Mouse (Mus musculus): ENCODE results near the gene Wdcp.

Gene Wdcp

DNA sequence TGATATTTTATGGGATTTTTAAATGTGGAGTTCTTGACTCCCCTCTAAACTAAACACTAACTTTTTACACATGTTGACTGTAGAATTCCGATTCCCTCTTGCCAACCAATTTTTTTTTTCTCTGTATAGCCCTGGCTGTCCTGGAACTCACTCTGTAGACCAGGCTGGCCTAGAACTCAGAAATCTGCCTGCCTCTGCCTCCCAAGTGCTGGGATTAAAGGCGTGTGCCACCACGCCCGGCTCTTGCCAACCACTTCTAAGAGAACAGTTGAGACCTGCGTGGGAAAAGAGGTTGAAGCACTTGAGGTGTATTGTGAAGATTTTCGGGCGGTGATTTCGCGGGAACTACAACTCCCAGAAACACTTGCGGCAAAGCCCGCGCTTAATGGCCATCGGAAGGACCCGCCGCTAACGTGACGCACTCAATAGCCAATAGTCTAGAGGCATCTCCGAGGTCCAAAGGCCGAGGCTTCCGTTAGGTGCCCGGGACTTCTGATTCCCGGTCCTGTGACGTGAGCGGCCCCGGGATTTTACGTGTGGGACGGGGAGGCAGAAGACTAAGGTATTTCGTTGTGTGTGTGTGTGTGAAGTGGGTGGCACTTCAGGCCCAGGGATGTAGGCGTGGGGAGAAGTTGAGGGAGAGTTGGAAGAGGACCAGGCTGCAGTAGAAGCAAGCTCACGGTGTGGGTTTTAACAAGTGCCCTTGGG lies at the start of gene Wdcp:
Gene Wdcp, plus strand, starts transcription at position 414 of the 708 bp plus-strand sequence.
- CTCF ChIA-PET, result interaction anchor here in 2 of 4 experiments (0.5 to 1.4 kb wide), 6 partner anchors 12 to 55 kb away, joined by 3 to 4 read pairs (median 3); partner anchors contain the start of gene Sf3b6 (in 1 of the 2)

DNA sequence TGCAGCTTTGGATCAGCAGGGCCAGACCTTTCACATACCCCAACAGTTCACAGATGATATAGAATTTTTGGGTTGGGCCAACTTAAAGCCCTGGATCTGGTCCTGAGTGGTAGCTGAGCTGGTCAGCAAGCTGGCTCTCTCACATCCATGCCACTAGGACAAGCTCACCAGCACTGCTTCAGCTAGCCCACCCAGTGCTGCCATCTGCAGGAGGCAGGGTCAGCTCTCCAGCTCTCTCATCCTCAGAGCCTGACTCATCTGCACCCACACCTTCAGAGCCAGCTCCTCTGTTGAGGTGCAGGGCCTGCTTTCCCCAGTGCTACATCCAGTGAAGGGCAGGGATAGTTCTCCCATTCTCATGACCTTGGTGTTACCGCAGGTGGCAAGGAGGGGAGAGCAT lies 49.4 kb upstream of the Wdcp start:
- POLR2A ChIA-PET, result interaction anchor here in 2 of 4 experiments (1.1 to 2.8 kb wide), 9 partner anchors 10 to 242 kb away, joined by 3 to 18 read pairs (median 5); partner anchors contain the start of genes Fam228b (in 2 of the 2), Pfn4 (in 2 of the 2) and Sf3b6 (in 2 of the 2)
- CTCF ChIA-PET, result interaction anchor here in 3 of 4 experiments (0.6 to 1.4 kb wide), 7 partner anchors 18 to 287 kb away, joined by 3 to 4 read pairs (median 3); partner anchors contain the start of gene Fam228b (in 1 of the 3)

More for the DNA sequence above, at the start of gene Wdcp:
- POLR2A ChIA-PET, result interaction anchor here (0.5 to 2.9 kb wide), 39 partner anchors 9 to 609 kb away, joined by 3 to 18 read pairs (median 4); partner anchors contain the start of genes Fam228b (in 3 of the 4), Pfn4 (in 3 of the 4), Sf3b6 (in 3 of the 4) and Mfsd2b (in 2 of the 4)

DNA sequence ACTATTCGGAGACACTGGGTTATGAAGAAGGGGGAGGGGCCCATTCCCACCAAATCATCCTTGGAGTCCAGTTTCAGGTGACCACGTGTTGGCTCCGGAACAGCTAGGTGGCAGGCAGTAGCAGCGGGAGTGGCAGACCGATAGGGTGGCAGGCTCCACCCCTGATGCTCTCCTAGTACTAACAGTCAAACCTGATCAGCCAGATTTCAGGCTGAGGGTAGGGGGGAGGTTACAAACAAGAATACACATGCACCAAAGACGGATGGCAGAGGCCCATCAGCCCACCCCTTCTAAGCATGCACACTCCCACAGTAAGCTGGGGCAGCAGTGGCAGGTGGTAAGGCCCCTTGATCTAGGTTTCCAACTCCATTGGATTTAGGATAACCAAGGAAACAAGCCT lies 45.6 kb upstream of the Wdcp start:
- POLR2A ChIA-PET, result interaction anchor here in 2 of 4 experiments (0.8 to 3.1 kb wide), 4 partner anchors 20 to 28 kb away, joined by 3 to 14 read pairs (median 6); partner anchors contain the start of gene Sf3b6 (in 2 of the 2)
- CTCF ChIA-PET, result interaction anchor here in 2 of 4 experiments (0.6 kb wide), 2 partner anchors 67 to 214 kb away, joined by 3 to 7 read pairs; no protein-coding TSS in a partner anchor

DNA sequence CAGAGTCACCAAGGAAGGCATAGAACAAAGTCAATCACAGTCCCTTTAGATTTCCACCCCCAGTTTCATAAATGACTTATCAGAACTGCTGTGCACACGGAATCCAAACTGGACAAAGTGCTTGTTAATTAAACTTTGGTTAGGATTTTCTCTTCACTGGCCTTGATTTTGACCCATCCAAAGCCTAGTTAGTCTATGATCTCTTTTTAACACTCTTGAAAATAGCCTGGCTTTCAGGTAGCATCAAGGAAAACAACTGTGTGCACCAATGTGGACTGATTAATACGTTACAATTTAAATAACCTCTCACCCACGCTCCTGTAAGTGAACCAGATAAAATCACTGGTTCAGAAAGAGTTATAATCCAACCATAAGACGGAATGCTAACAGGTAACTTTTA lies 32.1 kb upstream of the Wdcp start:
- ChIA-PET POLR2A (no interaction called here), CTCF (no interaction called here)

DNA sequence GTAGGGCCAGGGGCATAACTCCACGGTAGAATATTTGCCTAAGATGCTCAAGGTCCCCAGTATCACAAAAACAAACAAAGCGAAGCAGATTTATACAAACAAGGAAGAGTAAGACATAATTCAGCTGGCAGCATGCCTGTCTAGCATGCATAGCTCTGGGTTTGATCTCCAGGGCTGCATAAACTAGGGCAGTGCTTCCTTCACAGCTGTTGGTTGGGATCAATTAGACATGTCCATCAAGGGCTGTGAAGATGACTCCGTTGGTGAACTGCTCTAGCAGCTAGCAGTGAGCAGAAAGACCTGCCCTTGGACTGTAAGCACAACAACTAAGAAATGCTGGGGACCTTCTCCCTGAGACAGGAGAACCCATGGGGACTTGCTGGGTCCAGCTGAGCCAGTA lies 31.4 kb upstream of the Wdcp start:
- CTCF ChIA-PET, result no interaction called here
- POLR2A ChIA-PET, result interaction anchor here in 1 of 4 experiments (1.2 kb wide), 2 partner anchors 12 to 20 kb away, joined by 3 read pairs; no protein-coding TSS in a partner anchor

DNA sequence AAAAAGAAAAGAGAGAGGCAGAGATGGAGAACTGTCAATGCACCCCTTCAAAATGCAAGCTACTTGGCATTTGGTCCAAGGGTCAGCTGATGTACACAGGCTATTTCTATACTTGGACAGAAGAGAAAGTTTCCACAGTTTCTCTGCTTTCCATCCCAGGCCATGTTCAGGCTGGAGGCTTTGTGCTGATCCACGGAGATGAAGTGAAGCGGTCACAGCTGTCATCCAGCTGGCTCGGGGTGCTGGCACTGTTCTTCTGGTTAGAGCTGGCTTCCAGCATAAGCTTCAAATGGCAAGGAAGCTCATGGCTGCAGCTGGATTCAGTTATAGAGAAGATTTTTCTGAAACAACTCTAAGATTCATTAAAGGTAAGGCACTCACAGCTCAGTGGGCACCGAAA lies 29.5 kb upstream of the Wdcp start:
- POLR2A ChIA-PET, result interaction anchor here in 3 of 4 experiments (0.8 to 2.6 kb wide), 4 partner anchors 15 to 48 kb away, joined by 3 to 7 read pairs (median 5); partner anchors contain the start of genes Fam228b (in 1 of the 3) and Pfn4 (in 1 of the 3)
- CTCF ChIA-PET, result interaction anchor here in 2 of 4 experiments (0.6 to 1.1 kb wide), 2 partner anchors 20 to 91 kb away, joined by 3 read pairs; no protein-coding TSS in a partner anchor

DNA sequence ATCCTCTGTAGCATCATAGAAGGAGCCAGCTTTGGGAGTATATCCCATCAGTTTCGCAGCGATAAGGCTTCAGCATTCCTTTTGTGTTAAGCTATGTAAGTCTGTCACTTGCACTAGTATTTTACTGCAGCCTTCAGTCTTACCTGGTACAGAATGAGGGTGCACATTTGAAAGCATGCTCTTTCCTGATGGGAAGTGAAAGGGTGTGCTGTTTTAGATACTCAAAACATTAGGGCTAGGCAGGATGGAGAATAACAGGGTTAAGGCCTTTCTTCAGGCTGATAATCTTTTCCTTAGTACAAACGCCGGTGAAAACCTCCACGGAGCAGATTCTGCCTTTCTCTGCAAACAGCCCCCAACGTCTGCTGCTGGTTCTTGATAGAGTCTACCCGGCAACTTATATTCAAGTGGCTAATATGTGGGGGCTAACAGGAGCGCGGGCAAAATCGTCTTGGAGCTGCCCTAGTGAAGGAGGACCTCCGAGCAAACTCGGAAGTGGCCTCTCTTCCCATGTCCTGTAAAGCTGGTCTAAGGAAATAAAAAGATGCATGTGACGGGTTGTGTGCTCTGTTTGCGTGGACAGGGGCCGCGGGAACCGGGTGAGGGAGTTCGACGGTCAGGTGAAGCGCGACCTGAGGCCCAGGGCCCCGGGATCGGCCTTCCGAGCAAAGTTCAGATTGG lies 26.3 kb upstream of the Wdcp start:
- POLR2A ChIA-PET, result interaction anchor here (0.5 to 2.9 kb wide), 76 partner anchors 9 to 1058 kb away, joined by 3 to 33 read pairs (median 4); partner anchors contain the start of genes Atad2b (in 3 of the 4), Fam228b (in 3 of the 4), Pfn4 (in 3 of the 4) and Fkbp1b (in 2 of the 4)

DNA sequence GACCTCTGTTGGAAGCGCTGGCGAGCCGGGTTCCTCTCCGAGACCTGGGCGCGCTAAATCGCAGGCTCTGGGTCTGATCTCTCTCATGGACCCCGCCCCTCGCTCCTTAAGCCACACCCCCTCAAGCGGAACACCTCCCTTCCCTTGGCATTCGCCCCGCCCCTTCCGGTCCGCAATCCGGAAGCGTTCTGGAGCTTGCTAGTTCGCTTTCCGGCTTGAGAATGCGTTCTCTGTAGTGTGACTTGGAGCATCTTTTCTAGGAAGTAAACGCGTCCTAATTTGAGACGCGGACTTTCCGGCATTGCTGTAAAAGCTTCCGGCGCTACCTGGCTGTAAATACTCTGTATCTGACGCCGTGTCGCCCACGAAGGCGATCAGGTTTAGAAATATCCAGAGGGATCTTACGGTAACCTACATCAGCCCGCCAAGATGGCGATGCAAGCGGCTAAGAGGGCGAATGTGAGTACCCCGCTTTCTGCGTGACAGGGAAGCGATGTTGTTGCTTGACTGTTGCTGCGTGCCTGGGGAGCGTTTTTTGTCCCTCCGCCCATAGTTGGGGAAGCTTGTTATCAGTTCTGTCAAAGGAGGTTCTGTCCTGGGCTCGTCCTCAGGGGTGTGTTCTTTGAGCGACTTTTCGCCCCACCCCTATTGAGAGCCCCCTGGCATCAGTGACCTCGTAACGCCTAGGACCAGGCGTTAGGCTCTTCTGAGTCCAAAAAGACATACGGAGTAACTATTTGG lies 25.6 kb upstream of the Wdcp start, which contains the start of gene Sf3b6:
Gene Sf3b6, plus strand, starts transcription at position 184 of the 741 bp plus-strand sequence.
- CTCF ChIA-PET, result interaction anchor here in 2 of 4 experiments (0.6 to 1.1 kb wide), 8 partner anchors 26 to 1545 kb away, joined by 3 to 4 read pairs (median 3); partner anchors contain the start of genes Atad2b (in 1 of the 2) and Fam228b (in 1 of the 2)
- POLR2A ChIA-PET, result interaction anchor here in 3 of 4 experiments (0.5 to 2.9 kb wide), 76 partner anchors 8 to 931 kb away, joined by 3 to 33 read pairs (median 4); partner anchors contain the start of genes Atad2b (in 3 of the 3), Fam228b (in 3 of the 3), Pfn4 (in 3 of the 3) and Fkbp1b (in 2 of the 3)

More for the DNA sequence above, 26.3 kb upstream of the Wdcp start:
- CTCF ChIA-PET, result interaction anchor here in 2 of 4 experiments (0.6 to 1.2 kb wide), 6 partner anchors 23 to 1544 kb away, joined by 3 to 4 read pairs (median 3); partner anchors contain the start of genes Atad2b (in 1 of the 2) and Fam228b (in 1 of the 2)

DNA sequence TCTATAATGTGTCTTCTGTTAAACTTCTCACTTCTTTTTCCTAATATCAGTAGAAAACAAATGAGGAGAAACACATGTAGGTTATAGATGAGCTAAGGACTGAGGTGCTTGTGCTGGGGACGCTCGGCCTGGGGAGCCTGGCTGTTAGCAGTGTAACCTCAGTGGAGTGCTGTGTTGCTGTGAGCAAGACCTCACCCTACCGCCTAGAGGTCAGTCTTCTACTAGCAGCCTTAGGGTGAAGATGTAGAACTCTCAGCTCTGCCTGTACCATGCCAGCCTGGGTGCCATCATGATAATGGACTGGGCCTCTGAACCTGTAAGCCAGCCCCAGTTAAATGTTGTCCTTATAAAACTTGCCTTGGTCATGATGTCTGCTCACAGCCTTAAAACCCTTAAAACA lies 15.8 kb upstream of the Wdcp start:
- POLR2A ChIA-PET, result interaction anchor here in 2 of 4 experiments (1.5 to 2.9 kb wide), 3 partner anchors 10 to 38 kb away, joined by 3 to 16 read pairs (median 15); partner anchors contain the start of gene Sf3b6 (in 2 of the 2)
- CTCF ChIA-PET, result interaction anchor here in 1 of 4 experiments (0.7 kb wide), 1 partner anchor 901 kb away, joined by 3 read pairs; no protein-coding TSS in a partner anchor

DNA sequence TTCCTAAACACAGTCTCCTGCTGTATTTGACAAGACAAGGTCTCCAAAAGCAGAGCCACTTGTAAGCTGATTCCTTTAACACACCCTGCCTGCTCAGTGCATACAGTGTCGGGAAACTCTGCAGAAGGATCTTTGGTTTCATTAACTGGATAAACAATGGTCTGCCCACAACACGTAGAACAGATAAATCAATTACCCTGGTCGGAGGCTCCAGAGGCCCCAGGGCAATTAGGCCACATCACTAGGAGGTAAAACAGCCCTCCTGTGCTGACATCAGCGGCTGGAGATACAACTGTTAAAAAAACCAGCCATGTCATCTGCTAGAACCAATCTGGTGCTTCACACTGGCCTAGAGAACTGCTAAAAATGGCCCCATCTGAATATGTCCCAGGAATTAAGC lies 6.1 kb upstream of the Wdcp start:
- POLR2A ChIA-PET, result no interaction called here
- CTCF ChIA-PET, result interaction anchor here in 1 of 4 experiments (0.6 kb wide), 1 partner anchor 44 kb away, joined by 3 read pairs; no protein-coding TSS in a partner anchor

DNA sequence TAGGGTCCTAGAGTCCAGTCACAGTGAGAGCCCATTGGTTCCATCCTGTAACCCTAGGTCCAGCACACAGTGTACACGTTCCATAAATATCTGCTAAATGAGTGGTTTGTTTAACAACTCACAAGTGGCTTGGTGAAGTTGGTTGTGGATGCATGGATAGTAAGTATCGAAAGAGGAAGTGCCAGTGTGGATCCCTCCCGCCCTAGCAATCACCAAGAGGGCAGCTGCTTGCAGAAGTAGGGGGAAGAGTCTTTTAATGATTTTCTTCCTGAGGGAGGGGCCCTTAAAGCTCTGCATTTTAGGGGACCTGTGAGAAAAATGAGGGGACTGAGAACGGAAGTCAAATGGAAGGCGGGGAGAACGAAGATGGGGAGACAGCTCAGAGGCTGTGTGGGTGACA lies 3.1 kb upstream of the Wdcp start:
- CTCF ChIA-PET, result no interaction called here
- POLR2A ChIA-PET, result interaction anchor here in 3 of 4 experiments (0.6 to 3.5 kb wide), 13 partner anchors 10 to 564 kb away, joined by 3 to 33 read pairs (median 3); partner anchors contain the start of genes Atad2b (in 1 of the 3) and Sf3b6 (in 1 of the 3)

DNA sequence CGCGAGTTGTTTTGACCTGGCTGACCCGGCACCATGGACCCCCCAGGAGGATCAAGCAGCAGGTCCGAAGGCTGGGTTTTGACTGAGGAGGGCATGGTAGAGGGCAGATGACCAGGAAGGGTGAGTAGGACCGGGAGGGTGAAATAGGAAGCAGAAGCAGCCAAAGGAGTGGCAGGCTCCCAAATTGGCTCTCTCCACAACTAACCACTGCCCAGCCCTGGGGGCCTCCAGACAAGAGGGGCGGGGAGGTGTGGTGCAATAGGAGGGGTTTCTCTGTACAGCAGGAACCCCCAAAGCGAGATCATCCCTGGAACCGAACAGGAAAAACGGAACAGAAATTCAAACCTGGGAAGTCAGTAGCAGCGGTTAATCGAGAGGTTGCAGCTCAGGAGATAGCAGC lies 2.4 kb upstream of the Wdcp start:
- POLR2A ChIA-PET, result interaction anchor here in 3 of 4 experiments (0.5 to 3.5 kb wide), 17 partner anchors 8 to 1228 kb away, joined by 3 to 33 read pairs (median 3); partner anchors contain the start of genes Atad2b (in 1 of the 3) and Sf3b6 (in 1 of the 3)
- CTCF ChIA-PET, result interaction anchor here in 2 of 4 experiments (0.6 to 1.0 kb wide), 2 partner anchors 23 to 300 kb away, joined by 3 read pairs; no protein-coding TSS in a partner anchor

DNA sequence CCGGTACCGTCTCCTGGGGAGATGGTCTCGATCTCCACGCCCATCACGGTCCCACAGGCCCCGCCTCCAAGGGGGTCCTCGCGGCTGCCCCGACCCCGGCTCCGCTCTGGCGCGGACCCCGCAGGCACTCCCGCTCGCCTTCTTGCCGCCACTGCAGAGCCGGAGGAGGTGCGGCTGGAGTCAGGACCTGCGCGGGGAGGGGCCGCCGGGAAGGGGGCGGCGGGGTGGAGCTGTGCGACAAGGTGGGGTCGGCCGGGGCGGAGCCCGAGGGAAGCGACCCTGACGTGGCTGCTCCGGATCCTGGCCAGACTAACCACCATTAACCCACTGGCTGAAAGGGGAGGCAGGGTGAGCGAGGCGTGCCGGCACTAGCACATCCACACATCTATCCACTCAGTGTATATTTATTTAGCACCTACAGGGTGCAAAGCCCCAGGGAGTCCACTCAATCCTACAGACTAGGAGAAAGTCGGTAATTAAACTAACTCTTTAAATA lies 1.7 kb upstream of the Wdcp start, which contains the start of gene Fkbp1b:
Gene Fkbp1b, minus strand, starts transcription at position 200 of the 496 bp plus-strand sequence.
- POLR2A ChIA-PET, result interaction anchor here in 3 of 4 experiments (0.6 to 3.5 kb wide), 20 partner anchors 8 to 485 kb away, joined by 3 to 33 read pairs (median 3); partner anchors contain the start of genes Sf3b6 (in 2 of the 3), Atad2b (in 1 of the 3), Fam228b (in 1 of the 3) and Mfsd2b (in 1 of the 3)
- CTCF ChIA-PET, result interaction anchor here in 1 of 4 experiments (1.0 kb wide), 1 partner anchor 22 kb away, joined by 3 read pairs; no protein-coding TSS in a partner anchor

DNA sequence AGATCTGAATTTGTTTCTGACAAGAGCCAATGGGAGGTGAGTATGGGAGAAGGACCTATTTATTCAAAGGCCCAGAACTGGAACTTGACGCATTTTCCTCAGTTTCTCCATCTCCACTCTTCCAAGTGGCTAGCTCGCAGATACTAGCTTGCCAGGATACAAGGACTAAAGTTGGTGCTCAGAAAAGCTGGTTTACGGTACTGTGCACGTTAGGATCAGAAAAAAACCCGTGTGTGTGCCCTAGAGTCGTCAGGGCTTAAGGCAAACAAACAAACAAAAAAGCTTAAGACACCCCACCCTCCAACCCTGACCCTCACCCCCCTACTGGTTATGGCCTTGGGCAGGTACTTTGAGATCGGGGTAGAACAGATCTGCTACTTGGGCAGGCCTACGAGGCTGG lies 647 bp upstream of the Wdcp start:
- CTCF ChIA-PET, result no interaction called here
- POLR2A ChIA-PET, result interaction anchor here in 2 of 4 experiments (0.7 to 3.5 kb wide), 12 partner anchors 9 to 164 kb away, joined by 3 to 33 read pairs (median 3); partner anchors contain the start of gene Sf3b6 (in 2 of the 2)

DNA sequence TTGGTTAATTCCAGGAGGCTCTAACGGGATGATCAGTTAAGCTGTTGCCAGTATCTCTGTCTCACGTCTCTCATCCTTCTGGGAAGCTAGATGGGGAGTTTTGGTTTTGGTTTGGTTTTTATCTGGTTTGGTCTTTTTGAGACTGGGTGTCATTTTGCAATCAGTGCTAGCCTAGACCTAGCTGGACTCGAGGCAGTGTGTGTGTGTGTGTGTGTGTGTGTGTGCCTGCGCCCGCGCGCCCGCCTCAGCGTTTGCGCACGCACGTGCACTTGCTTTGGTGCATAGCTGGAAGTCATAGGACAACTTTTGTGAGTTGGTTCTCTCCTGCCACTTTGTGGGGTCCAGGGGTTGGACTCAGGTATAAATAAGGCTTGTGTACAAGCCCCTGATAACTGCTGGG lies 638 bp downstream of the Wdcp start:
- CTCF ChIA-PET, result interaction anchor here in 3 of 4 experiments (0.5 to 1.4 kb wide), 7 partner anchors 11 to 116 kb away, joined by 3 to 4 read pairs (median 3); partner anchors contain the start of gene Sf3b6 (in 1 of the 3)
- POLR2A ChIA-PET, result interaction anchor here (0.5 to 2.9 kb wide), 38 partner anchors 8 to 610 kb away, joined by 3 to 18 read pairs (median 4); partner anchors contain the start of genes Fam228b (in 3 of the 4), Pfn4 (in 3 of the 4), Sf3b6 (in 3 of the 4) and Mfsd2b (in 2 of the 4)

DNA sequence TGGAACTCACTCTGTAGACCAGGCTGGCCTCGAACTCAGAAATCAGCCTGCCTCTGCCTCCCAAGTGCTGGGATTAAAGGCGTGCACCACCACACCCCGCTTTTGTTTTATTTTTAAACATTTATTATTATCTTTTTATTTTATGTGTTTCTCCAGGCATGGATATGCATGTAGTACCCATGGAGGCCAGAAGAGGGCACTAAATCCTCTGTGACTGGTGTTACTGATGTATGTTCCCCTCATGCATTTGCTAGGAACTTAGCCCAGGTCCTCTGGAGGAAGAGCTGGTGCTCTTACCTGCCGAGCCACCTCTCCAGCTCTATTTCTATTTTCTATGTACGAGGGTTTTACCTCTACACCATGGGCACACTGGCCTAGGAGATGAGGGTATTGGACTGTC lies 13.1 kb downstream of the Wdcp start:
- POLR2A ChIA-PET, result interaction anchor here in 3 of 4 experiments (0.6 to 1.8 kb wide), 11 partner anchors 8 to 264 kb away, joined by 3 to 9 read pairs (median 3); partner anchors contain the start of genes Mfsd2b (in 2 of the 3), Atad2b (in 1 of the 3), Gm3625 (in 1 of the 3) and Itsn2 (in 1 of the 3)
- CTCF ChIA-PET, result interaction anchor here (0.6 to 1.5 kb wide), 13 partner anchors 9 to 383 kb away, joined by 3 to 5 read pairs (median 3); partner anchors contain the start of gene Atad2b (in 2 of the 4)
